14 mouse cellular contexts compared by ENCODE assay signal in the genomic region with DNA sequence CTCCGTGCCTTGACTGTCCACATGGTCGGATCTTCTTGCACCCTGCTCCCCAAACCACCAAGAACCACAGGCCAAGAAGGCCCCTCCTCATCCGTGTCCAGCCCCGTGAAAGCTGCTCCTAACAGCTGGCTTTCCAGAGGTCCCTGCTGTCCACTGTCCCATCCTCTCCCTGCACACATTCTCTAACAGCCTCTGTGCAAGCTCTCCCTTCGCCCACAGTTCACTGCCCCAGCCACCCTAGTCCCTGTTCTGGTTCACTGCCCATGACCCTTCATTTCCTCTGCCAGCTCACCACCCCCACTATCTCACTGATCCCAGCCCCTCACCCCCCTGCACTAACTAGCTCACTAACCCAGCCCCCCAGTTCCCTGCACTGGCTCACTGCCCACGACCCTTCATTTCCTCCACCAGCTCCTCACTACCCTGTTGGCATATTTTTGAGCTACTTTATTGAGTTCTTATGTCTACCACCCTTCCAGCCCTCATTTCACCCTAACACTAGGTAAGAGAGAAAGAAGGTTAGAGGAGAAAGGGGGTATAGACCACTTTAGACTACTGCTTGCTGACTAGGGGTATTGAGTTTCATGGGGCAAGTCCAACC. TPM values are rescaled to one million over a fixed set of nuclear protein-coding genes. Genes with fewer than 3 reads are reported as not detected.
DNase-seq lines count a peak whose midpoint lies in the region.
"Had no signal": no experiment of that assay in that cellular context is flagged by ENCODE, and none has a peak within 500 bp of the region (broad histone marks: within the 10 kb centered on the region; RNA-seq: fewer than 3 reads in every experiment).

No protein-coding gene starts in this region.

- intact Hi-C loops in left cerebral cortex, postnatal 14 days (cut with DNase I) = loop anchor here (5.0 kb wide), 1 partner anchor 85 kb away; no protein-coding TSS in a partner anchor

- DNase-seq in kidney, adult 18-20 months = peak; percentile 31
- no peak for DNase-seq in kidney, postnatal 10 days
- peak; percentile 7 for DNase-seq in thymus, postnatal 4 days
- no peak for DNase-seq in thymus, postnatal 25 days
- DNase-seq in kidney, postnatal 14 days = peak; percentile 27
- DNase-seq in cerebellum, adult 11 months = no peak
- DNase-seq in left cerebral cortex, postnatal 14 days (ENCODE audit: low spot score in 2 of 2) = no peak
- DNase-seq: cerebellum, postnatal 14 days; embryo, embryonic 11 days; gastrocnemius, postnatal 10 days; layer of hippocampus, postnatal 36 days; midbrain, embryonic 14.5 days; right cerebral cortex, postnatal 25 days; thymus, adult 2 months had no signal

RNA-seq across cellular contexts. Expression of a gene that starts 5.5 kb away (rescaled TPM):
- 10 to 100 TPM; 37.2 to 44.3 TPM for total RNA-seq in left cerebral cortex, postnatal 14 days (2021)

RNA-seq across cellular contexts. Expression of a gene that starts 18.4 kb away (rescaled TPM):
- total RNA-seq in left cerebral cortex, postnatal 14 days (2021) = 1 to 10 TPM; 2.2 to 3.1 TPM

Comparison
In these comparisons a context has a peak if more than half of its experiments do, and no peak if none do; other contexts are left out.
1. DNase-seq: peak in kidney, adult 18-20 months (single experiment), thymus, postnatal 4 days (single experiment) and kidney, postnatal 14 days (single experiment); none in kidney, postnatal 10 days (single experiment), thymus, postnatal 25 days (single experiment), cerebellum, adult 11 months (single experiment) and left cerebral cortex, postnatal 14 days (0 of 2).